Mouse (Mus musculus) frontal cortex, postnatal 25 days (tissue): ENCODE results near the gene Bud23.
"Not testable (repeated sequence)": the region's sequence is repeated elsewhere in the genome, so short reads cannot be mapped to it uniquely, and the experiment has no call there.

Source experiments
- DNase-seq, 2 experiments: peaks; one replicate each; pipeline ENCODE4 v3.0.0; 2022; ENCODE audit warnings: low spot score in 2 of 2

The Bud23 gene

DNA sequence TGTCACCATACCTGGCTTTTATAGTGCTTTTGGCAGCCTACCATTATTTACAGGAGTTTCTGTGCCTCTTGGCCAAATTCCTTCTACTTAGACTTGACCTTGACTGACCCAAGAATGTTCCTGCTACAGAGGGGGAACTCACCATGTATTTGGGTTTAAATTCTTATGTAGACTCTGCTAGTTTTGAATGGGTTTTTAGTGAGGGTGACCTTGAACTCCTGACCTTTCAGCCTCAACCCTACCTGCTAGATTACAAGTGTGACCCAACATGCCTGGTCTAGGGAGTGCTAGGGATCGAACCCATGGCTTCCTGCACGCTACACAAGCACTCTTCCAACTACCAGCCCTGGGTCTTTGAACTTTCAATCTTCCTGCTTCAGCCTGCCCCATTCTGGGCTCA lies 7.3 kb upstream of the Bud23 start:
- DNase-seq = no peak

DNA sequence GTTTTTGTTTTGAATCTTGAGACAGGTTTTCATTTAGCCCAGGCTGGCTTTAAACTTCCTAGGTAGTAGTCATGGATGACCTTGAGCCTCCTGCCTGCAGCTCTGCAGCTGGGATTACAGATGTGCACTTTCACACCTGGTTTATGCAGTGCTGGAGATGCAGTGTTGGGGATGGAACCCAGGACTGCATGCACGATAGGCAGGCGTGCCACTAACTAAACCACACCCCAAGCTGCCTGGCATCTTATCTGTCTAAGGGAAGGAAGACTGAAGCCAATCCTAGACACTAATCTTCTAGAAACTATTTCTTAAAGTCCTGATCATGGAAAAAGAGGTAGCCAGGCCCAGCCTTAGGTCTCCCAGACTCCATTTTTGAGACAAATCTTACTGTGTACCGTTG lies 5.7 kb upstream of the Bud23 start:
- no peak for DNase-seq

DNA sequence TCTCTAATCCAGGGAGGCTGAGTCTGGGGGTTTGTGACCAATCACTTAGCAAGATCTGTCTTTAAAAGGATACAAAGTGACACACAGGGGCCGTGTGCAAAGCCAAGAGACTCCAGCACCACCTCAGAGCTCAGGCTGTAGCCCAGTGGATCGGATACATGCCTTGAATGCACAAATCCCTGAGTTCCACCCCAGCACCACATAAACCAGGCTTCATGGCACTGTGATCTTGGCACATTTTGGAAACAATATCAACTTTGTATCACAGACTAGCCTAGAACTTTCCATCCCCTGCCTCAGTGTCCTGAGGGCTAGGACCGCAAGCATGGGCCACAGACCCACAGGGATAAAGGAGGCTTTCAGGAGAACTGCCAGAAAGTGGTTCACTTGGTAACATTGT lies 1.2 kb upstream of the Bud23 start:
- DNase-seq = no peak

DNA sequence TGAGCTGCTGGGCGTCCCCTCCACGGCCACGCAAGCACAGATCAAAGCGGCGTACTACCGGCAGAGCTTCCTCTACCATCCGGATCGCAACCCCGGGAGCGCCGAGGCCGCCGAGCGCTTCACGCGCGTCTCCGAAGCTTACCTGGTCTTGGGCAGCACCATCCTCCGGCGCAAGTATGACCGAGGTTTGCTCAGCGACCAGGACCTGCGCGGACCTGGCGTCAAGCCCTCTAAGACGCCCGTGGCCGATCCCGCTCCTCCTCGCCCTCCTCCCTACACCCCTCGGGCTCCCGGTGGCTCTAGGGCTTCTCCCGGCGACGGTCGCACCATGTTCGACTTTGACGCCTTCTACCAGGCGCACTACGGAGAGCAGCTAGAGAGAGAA lies 385 bp downstream of the Bud23 start:
- DNase-seq = no peak

DNA sequence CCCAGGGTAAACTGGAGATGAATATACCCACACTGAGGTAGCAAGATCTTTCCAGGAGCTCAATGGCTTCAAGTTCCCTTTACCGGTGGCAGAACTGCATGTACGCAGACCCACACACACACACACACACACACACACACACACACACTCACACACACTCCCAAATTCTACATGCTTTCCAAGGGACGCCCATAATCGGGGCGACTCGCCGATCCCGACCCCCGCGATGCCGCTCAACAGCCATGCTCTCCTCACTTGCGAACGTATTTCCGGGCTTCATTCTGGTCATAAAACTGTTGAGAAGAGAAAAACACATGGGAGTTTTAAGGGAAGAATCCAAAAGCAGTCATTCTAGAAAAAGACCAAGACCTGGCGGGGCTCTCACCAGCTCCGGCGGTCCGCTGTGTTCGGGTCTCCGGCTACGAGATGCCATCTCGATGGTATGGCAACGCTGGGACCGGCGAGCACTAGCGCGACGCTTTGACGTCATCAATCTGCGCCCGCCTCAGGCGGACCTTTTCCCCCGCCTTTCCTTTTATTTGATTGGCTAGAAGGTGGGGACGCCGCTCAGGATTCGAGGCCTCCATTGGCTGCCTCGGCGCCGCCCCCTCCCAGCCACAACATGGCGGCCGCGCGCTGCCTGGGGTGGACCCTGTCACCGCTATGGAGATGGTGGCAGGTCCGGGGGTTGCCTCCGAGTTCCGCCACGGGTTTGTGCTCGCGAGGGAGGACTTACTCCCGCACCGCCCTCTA lies 954 bp downstream of the Bud23 start, which contains the start of gene Dnajc30:
TSS of gene Dnajc30 (plus strand) at position 574 of the 753 bp plus-strand sequence.
- DNase-seq = peak; percentile 96 to 97

DNA sequence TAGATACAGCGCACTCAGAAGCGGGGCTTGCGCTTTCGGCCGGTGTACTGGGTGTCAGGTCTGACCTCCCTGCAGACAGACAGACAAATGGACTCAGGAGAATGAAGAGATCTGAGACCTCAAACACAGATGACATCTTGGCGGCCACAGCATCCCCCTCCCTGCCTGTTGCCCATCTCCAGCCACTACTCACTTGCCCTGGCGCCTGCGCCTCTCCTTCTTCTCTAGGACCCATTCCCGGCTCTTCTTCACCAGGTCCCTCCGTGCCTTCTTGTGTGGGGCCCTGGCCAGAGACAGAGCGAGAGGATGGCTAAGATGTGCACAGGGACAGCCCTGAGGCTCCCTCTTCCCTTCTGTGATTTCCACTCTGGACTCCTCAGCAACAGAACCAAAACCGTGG lies 11.4 kb downstream of the Bud23 start:
- no peak for DNase-seq

DNA sequence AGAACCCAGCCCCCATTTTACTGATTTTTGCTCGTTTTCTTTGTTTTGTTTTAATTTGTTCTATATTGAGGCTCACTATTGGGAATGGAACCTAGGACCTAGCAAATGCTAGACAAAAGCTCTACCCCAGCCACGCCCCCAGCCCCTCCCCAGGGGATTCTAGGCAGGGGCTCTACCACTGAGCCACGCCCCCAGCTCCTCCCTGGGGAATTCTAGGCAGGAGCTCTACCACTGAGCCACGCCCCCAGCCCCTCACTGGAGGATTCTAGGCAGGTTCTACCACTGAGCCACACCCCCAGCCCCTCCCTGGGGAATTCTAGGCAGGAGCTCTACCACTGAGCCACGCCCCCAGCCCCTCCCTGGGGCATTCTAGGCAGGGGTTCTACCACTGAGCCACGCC lies 15.5 kb downstream of the Bud23 start:
- not testable (repeated sequence) for DNase-seq

DNA sequence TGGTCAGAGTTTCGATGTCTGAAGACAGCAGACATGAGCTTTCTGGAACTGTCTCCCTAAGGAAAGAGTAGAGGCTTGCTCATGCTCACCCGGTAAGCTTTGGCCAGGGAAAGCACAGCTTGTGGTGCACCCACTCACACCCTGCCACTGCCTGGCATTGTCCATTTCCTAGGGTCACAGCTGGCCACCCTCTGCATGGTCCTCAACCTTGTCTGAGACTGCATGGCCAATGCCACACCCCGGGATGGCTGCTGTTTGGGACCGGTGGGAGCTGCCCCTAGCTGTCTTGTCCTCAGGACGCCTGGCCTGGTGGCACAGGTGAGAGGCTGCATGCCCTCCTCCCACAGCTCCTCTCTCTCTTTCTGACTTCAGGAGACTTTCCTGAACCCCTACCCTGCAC lies 16.2 kb downstream of the Bud23 start:
- no peak for DNase-seq

DNA sequence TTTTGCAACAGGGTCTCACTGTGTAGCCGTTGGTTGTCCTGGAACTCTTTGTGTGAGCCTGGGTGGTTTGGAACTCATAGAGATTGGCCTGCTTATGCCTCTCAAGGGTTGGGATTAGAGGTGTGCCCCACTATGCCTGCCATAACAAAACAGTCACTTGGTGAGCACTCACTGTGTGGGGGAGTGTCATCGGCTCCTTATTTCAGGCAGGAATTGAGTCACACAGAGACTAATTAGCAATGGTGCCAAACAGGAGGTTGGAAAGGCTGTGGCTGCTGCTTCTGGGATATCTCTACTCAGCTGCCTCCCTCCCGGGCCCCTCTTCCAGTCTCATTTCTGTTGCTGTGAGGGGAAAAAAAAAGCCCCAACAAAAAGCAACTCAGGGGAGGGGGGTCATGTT lies 20.2 kb downstream of the Bud23 start:
- no peak for DNase-seq

DNA sequence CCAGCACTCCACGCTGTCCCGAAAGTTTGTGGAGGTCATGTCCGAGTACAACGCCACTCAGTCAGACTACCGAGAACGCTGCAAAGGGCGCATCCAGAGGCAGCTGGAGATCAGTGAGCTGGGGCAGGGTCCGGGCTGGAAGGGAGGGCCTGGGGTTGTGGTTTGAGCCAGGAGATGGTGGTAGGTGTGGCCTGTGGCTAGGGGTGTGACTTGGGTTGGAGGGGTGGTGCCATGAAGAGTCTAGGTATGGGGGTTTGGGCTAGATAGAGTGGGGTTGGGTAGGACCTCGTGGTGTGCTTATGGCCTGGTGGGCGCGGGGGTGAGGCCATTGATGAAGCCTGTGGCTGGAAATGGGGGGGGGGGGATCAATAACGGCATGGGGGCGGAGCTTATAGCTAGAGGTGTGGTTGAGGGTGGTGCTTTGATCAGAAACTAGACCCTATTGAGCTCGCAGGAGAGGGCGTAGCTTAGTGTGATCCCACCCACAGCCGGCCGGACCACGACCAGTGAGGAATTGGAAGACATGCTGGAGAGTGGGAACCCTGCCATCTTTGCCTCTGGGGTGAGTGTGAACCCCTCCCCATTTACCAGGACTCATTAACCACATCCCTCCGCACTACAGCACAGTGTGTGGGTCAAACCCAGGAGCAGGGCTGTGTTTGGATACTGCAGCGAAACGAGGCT lies 22.5 kb downstream of the Bud23 start:
- no peak for DNase-seq

DNA sequence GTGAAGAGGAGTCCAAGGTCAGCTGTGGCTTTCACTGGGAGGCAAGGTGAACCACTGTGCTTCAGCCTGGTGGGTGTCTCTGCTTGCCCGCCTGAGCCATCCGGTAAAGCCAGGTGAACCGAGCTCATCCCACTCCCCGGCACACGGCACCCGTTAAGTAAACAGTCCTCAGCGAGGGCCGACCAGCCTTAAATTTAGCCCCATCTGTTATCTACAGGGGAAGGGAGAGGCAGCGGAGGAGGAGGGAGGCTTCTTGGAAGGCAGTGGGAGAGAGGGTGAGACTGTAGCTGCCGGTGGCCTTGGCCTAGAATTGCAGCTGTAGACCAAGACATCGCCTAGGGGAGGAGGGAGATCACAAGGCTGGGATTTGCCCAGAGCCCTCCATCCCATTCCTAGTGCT lies 24.0 kb downstream of the Bud23 start:
- no peak for DNase-seq

DNA sequence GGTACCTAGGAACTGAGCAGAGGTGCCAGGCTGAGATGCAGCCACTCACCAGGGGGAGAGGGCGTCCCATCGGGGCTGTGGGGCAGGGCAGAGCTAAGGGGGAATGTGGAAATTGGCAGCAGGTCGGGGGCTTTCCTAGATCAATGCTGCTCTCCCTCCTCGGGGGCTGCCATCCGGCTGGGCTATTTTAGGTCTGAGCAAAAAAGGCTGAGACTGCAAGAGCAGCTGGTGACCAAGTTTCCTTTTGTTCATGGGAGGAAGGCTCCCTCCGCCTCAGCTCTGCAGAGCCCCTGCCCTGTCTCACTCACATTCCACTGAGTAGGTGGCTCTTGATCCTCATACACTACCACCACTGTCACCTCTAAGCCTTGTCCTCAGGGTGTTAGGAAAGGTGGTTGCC lies 24.7 kb downstream of the Bud23 start:
- DNase-seq = no peak

DNA sequence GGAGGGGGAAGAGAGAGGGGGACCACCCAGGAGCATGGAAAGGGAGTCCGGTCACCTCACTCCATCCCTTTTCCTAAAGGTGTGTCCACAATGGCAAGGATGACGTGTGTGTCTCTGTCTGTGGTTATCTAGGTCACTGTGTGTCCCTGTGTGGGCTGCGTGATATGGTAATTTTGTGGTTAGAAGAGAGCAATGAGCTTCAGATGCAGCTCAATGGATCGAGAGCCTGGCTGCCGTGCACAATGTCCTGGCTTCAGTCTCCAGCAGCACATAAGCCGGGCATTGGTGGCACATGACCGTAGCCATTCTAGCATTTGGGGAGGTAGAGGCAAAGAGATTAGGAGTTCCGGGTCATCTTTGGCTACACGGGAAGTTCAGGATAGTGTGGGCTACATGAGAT lies 25.2 kb downstream of the Bud23 start:
- no peak for DNase-seq

DNA sequence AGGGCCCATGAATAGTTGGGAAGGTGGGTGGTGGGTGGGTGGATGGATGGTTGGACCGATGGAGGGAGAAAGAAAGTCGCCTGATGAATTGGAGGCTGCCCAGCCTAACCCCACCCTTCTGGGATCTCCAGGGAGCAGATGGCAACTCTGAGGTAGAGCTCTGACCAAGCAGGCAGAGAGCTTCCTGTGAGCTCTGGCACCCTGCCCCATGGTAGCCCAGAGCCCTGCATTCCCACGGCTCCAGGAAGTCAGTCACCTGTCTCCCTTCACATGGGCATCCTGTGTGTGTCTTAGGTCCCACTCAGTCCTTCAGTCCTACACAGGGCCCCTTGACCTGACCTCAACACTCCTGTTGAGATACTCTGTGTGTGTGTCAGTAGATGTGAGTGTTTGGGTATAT lies 26.8 kb downstream of the Bud23 start:
- DNase-seq = no peak

DNA sequence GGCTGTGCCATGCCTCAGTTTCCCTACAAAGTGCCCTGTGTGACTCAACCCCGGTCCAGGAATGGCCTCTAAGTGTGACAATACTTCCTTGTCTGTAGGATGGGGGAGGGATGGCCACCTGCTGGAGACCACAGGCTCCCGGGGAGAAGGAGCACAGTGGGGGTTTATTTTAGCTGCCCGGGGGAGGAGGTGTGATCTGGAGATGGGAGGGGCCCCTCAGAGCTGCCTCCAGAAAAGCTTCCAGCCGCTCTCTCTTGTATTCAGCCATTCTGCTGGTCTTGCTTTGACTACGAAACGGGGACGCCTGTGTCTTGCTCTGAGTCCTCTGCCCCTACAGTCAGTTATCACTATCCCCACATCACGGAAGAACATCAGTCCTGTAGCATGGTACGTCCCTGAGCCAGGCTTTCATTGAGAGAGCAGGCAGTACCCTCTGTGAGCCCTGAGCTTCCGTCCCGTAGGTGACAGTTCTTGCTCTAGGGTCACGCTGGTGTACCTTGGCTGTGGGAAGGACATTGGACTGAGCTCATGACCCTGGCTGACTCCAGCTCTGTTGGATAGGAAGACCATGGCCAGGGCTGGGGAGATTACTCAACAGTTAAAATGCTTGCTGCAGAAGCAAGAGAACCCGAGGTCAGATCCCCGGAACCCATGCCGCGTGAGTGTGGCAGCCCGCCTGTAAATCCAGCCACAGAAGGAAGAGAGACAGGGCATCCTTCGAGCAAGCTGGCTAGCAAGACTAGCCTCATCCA lies 29.0 kb downstream of the Bud23 start:
- DNase-seq = no peak

DNA sequence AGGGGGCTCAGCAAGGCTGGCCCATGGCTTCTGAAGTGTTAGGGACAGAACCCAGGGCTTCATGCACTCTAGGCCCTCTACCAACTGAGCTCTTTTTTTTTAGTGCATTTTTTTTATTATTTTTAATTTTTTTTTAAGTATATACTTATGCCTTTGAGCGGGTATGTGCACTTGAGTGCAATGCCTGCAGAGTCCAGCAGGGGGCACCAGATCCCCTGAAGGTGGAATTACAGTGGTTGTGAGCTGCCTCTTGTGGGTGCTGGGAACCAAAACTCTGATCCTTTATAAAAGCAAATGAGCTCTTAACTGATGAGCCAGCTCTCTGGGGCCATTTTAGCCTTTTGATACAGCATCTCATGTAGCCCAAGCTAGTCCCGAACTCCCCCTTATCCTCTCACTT lies 30.2 kb downstream of the Bud23 start:
- no peak for DNase-seq

DNA sequence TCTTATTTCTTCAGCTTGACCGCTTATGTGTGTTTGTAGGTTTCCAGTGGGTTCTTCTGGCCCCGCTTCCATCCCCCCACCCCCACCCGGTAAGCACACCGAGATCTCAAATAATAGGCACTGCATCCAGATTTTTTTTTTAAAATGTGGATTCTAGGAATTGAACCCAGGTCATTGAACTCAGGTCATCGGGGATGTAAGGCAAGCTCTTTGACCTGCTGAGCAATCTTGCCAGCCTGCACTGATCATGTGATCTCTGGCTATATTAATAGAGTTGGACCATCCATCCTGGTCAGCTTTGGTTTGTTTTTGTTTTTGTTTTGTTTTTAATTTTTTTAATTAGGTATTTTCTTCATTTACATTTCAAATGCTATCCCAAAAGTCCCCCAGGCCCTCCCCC lies 32.2 kb downstream of the Bud23 start:
- DNase-seq = no peak

DNA sequence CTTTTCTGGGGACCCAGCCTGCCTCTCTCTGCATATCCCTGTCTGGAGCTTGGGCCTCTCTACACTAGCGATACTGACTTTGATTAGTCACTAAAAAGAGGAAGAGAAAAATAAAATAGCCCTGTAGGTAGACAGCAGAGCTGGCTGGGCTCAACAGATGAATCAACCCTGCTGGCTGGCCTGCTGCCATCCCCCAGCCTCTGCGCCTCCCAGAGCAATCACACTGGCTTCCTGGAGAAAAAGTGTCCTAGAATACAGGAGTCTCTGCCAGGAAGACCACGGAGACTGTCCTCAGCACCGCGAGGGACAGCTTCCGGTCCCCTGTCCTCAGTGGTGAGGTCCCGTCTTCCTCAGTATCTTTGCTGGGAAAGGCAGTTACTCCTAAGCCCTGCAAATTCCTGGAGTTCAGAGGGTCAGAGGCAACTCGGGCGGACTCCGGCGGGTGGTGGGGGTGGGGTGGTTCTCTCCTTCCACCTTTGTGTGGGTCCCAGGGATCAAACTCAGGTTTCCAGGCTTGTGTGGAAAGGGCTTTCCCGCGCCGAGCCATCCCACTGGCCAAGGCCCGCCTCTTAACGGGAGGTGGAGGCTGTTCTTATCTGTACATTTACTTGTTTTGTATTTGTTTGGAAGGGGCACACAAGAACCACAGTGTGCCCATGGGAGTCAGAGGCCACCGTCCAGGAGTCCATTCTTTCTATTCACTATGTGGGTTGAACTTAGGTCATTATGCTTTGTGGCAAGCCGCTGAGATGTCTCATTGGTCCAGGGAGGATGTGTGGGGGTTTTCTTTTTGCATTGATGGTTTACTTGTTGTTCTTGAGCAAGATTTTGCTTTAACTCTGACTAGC lies 35.5 kb downstream of the Bud23 start:
- DNase-seq = no peak

DNA sequence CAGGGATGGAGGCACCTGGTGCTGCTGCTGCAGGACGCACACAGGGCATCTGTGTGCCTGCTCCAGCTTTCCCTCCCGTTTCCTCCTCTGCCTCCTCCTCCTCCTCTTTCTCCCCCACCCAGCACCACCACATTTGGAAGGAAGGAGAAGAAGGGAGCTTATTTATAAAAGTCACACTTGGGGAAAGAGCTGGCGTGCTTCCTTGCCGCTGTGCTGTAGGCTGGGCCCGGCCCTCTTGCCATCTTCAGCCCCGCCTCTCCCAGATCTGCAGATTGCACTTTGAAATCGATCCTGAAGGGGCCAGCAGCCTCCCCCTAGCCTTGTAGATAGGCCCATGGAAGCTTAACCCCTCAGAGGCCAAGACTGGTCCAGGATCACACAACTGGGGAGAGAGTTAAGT lies 38.9 kb downstream of the Bud23 start:
- DNase-seq = no peak

DNA sequence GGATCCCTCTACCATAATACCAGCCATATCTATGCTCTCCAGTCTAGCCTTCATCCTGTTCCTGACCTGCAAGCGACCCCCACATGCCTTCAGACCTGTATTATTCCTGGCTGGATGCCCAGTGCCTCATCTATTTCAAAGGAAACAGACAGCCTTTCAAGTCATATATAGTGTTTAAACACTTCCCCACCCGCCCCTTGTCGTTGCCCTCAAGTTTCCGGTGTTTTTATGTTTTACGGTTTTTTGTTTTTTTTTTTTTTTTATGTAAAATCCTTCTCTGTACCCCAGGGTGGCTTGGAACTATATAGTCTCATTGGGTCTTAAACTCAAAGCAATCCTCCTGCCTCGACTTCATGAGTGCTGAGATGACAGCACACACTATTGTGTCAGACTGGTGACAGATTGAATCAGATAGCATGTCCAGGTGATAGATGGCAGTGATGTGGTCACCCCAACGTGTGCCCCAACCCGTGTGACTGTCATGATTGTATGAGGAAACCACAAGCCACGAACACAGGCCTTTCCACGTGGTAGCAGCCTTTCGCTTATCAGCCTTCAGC lies 40.0 kb downstream of the Bud23 start:
- no peak for DNase-seq

DNA sequence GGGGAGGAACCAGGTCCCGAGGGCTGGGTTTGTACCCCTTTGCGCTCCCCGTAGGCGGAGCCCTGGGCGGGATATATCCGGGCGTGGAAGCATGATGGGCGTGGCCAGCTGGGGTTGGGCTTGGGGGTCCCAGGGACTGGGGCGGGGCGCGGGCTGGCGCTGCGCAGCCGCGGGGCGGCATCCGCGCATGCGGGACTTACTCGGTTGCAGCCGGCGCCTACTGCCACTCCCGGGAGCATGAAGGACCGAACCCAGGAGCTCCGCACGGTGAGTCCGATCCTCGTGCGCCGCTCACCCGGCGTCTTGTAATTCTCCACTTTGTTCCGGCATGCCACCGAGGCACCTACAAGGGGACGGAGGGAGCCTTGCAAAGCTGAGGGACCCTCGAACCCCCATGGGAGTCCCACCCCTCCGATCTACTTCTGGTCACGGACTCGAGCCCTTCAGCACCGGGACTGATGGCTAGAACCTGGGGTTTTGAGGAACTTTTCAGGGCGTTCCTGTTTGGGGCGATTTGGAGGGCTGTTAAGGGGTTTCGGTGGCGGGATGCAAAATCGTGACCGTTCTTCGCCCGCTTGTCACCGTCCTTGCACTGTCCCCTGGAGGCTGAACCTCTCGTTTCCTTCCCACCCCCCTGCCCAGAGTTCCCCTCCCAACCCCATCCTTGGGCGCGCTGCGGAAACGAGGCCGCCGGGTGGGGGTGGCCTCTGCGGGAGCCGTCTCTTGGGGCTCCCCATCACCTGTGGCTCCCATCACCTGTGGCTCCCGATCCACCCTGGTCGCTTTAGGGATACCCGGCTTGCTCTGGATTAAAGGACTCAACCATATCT lies 41.2 kb downstream of the Bud23 start, which contains the start of gene Stx1a:
TSS of gene Stx1a (plus strand) at position 139 of the 830 bp plus-strand sequence.
- DNase-seq = peak; percentile 71 to 80
